ENCODE assay signal across 8 mouse cellular contexts in genomic region chr5:115071096-115071901, GRCm38 (mm10). TPM values are rescaled to one million over a fixed set of nuclear protein-coding genes. Genes with fewer than 3 reads are reported as not detected.
A peak's percentile ranks its signal among the peaks of the same experiment; 100 is the strongest.
DNase-seq lines count a peak whose midpoint lies in the region; ATAC-seq and TF ChIP-seq lines count a peak whose summit lies in the region.

No protein-coding gene starts in this region.

- no peak for ATAC-seq in kidney, embryonic 14.5 days (ENCODE audit: low FRiP score, low TSS enrichment)

- peaks cover 12% of the 10 kb centered on the region for H3K36me3 ChIP-seq in kidney, embryonic 14.5 days (ENCODE audit: control insufficient read depth, insufficient read depth, low read length)
- peaks cover 5% of the 10 kb centered on the region; the same call in 1 of the 2 replicates for H3K36me3 ChIP-seq in small intestine, adult 2 months (ENCODE audit: control insufficient read depth, insufficient read depth, low read length)

- H3K9ac ChIP-seq in kidney, embryonic 14.5 days (ENCODE audit: low read depth, low read length) = no peak overlapping the region

- intact Hi-C loops in left cerebral cortex, postnatal 14 days (cut with DNase I) = no loop called here

- peaks cover 34% of the 10 kb centered on the region for H3K4me1 ChIP-seq in kidney, embryonic 14.5 days (ENCODE audit: control insufficient read depth, insufficient read depth, low read length)
- peaks cover 36% of the 10 kb centered on the region for H3K4me1 ChIP-seq in small intestine, adult 2 months (ENCODE audit: control insufficient read depth, insufficient read depth, insufficient read length, low read length)

- no peak overlapping the region for H3K4me2 ChIP-seq in kidney, embryonic 14.5 days (replicated peaks; ENCODE audit: low read depth, low read length)

- peak overlapping the region; percentile 12; the same call in 1 of the 2 replicates for H3K27ac ChIP-seq in kidney, embryonic 14.5 days (ENCODE audit: low read depth, low read length)
- 0 out of 2 replicates have a peak overlapping the region, but pooled peaks have one; percentile 1 for H3K27ac ChIP-seq in small intestine, adult 2 months (ENCODE audit: insufficient read depth, low read depth, low read length)

- H3K9me3 ChIP-seq in kidney, embryonic 14.5 days (ENCODE audit: control insufficient read depth, low read length) = no peaks in the 10 kb centered on the region

- peak; percentile 23 for DNase-seq in kidney, adult 9 months
- DNase-seq in kidney, adult 18-20 months = no peak
- peak; percentile 62 for DNase-seq in adrenal gland, postnatal 14 days
- DNase-seq in frontal cortex, postnatal 36 days (ENCODE audit: low spot score in 2 of 2) = no peak
- no peak for DNase-seq in cerebellum, postnatal 4 days (ENCODE audit: low spot score in 2 of 2)
- no peak for DNase-seq in left cerebral cortex, postnatal 14 days (ENCODE audit: low spot score in 2 of 2)

- H3K27me3 ChIP-seq in kidney, embryonic 14.5 days (ENCODE audit: control insufficient read depth, insufficient read depth, low read length) = no peaks in the 10 kb centered on the region
- H3K27me3 ChIP-seq in small intestine, adult 2 months (ENCODE audit: control insufficient read depth, insufficient read depth, low read length) = no peaks in the 10 kb centered on the region

- H3K4me3 ChIP-seq in kidney, embryonic 14.5 days (ENCODE audit: low read length) = no peak overlapping the region
- no peak overlapping the region for H3K4me3 ChIP-seq in small intestine, adult 2 months (ENCODE audit: low read depth, low read length)

- TF ChIP-seq CTCF in small intestine, adult 2 months (IDR thresholded peaks at IDR 0.05; ENCODE audit: extremely low read depth, insufficient read length, insufficient replicate concordance, low read depth, low read length) = no peak

- 76% methylated on average over 11 of the region's 11 CpGs for WGBS in kidney, embryonic 14.5 days
- WGBS in small intestine, adult 2 months = 82% methylated on average over 11 of the region's 11 CpGs

- no peak for TF ChIP-seq POLR2A in small intestine, adult 2 months (IDR thresholded peaks at IDR 0.05; ENCODE audit: low read depth, low read length)

RNA-seq across cellular contexts. Expression of gene Gm10401, which starts 26.8 kb away (rescaled TPM):
- not detected in 2 replicates for total RNA-seq in adrenal gland, postnatal 14 days (2021)
- polyA plus RNA-seq in kidney, embryonic 14.5 days (2014; fragmentation: Nextera tagmentation; extraction: Ambion mirVana) = 54.5 and 60.9 TPM in 2 replicates
- polyA plus RNA-seq in small intestine, adult 2 months (2012; rRNA removed) = not detected in 2 replicates
- not detected for total RNA-seq in left cerebral cortex, postnatal 14 days (2021)

RNA-seq across cellular contexts. Expression of gene Acads, which starts 47.8 kb away (rescaled TPM):
- total RNA-seq in adrenal gland, postnatal 14 days (2021) = 308 and 317 TPM in 2 replicates
- polyA plus RNA-seq in kidney, embryonic 14.5 days (2014; fragmentation: Nextera tagmentation; extraction: Ambion mirVana) = 54.2 and 68.5 TPM in 2 replicates
- 63.3 and 95.9 TPM in 2 replicates for polyA plus RNA-seq in small intestine, adult 2 months (2012; rRNA removed)
- 1 to 10 TPM; 5.9 to 6.8 TPM for total RNA-seq in left cerebral cortex, postnatal 14 days (2021)

Comparison
In these comparisons a context has a peak if more than half of its experiments do, and no peak if none do; other contexts are left out.
1. DNase-seq: peak in kidney, adult 9 months (single experiment) and adrenal gland, postnatal 14 days (single experiment); none in kidney, adult 18-20 months (single experiment), frontal cortex, postnatal 36 days (0 of 2), cerebellum, postnatal 4 days (0 of 2) and left cerebral cortex, postnatal 14 days (0 of 2).
2. RNA of gene Acads, which starts 47.8 kb away (total RNA-seq): 308 to 317 TPM in adrenal gland, postnatal 14 days; 5.9 to 6.8 TPM in left cerebral cortex, postnatal 14 days; every median in the first group is over 10 times any median in the second.